Mouse (Mus musculus) liver, embryonic 14.5 days (tissue): ENCODE measurements at regions not wholly inside any gene's neighbourhood (a gene's known extent, or its start where the extent isn't known, plus 50 kb on each side); places are given as distances from the start of the nearest gene placed in this dataset.

Experiments
- ATAC-seq: fragments of 200-750 bp; cut with Nextera tagmentation; 2 replicates; pipeline ENCODE4 v1.8.0; 2017; ENCODE audit warnings: moderate number of reproducible peaks, mild to moderate bottlenecking, moderate library complexity; ENCODE audit not compliant: insufficient read depth
- DNase-seq, 3 experiments: peaks; one replicate each; pipeline ENCODE4 v3.0.0-alpha.2; 2012 to 2013; ENCODE audit warnings: low read depth in 3 of 3, low spot score in 3 of 3
- H3K27ac ChIP-seq: fragments of 300-500 bp; sonication (generic); 2 replicates; pipeline ENCODE4 v1.5.1; 2014; ENCODE audit warnings: moderate library complexity, mild to moderate bottlenecking, control low read depth, inconsistent platforms
- H3K27me3 ChIP-seq: fragments of 300-500 bp; sonication (generic); 2 replicates; pipeline ENCODE4 v1.6.1; 2014; ENCODE audit warnings: mild to moderate bottlenecking, low read length, moderate library complexity; ENCODE audit not compliant: control insufficient read depth, insufficient read depth
- H3K36me3 ChIP-seq: fragments of 300-500 bp; sonication (generic); replicated peaks from 2 replicates; pipeline ENCODE4 v1.6.1; 2014; ENCODE audit warnings: low read depth; ENCODE audit not compliant: control insufficient read depth, insufficient read depth
- H3K4me1 ChIP-seq, 2 experiments: fragments of 200-500 bp in 1 of 2; fragments of 300-500 bp in 1 of 2; sonication (generic) in 1 of 2; replicated peaks; 2 replicates each; pipeline ENCODE4 v1.6.1; 2012 to 2014; ENCODE audit warnings: antibody characterized with exemption in 1 of 2, inconsistent platforms in 1 of 2, low read length in 1 of 2; ENCODE audit not compliant: control insufficient read depth in 2 of 2, insufficient read depth in 2 of 2
- H3K4me2 ChIP-seq: fragments of 300-500 bp; sonication (generic); 2 replicates; pipeline ENCODE4 v1.6.1; 2014; ENCODE audit warnings: low read depth, mild to moderate bottlenecking, control low read depth, moderate library complexity
- H3K4me3 ChIP-seq, 2 experiments: fragments of 200-500 bp in 1 of 2; fragments of 300-500 bp in 1 of 2; sonication (generic) in 1 of 2; 2 replicates each; pipeline ENCODE4 v1.5.1; 2012 to 2014; ENCODE audit warnings: low read depth in 2 of 2, low read length in 2 of 2, mild to moderate bottlenecking in 2 of 2, control low read depth in 1 of 2, inconsistent platforms in 1 of 2, moderate library complexity in 1 of 2; ENCODE audit not compliant: insufficient read depth in 1 of 2
- H3K9ac ChIP-seq: fragments of 300-500 bp; sonication (generic); replicated peaks from 2 replicates; pipeline ENCODE4 v1.6.1; 2014; ENCODE audit warnings: mild to moderate bottlenecking, control low read depth, moderate library complexity
- H3K9me3 ChIP-seq: fragments of 300-500 bp; sonication (generic); 2 replicates; pipeline ENCODE4 v1.6.1; 2016; ENCODE audit warnings: low read length, mixed read lengths; ENCODE audit not compliant: control insufficient read depth
- CTCF ChIP-seq: IDR thresholded peaks from 2 replicates; pipeline ENCODE4 v1.5.1; 2016; ENCODE audit warnings: antibody characterized with exemption, low read depth, control low read depth
- EP300 ChIP-seq: IDR thresholded peaks from 2 replicates; pipeline ENCODE4 v1.6.1; 2016; ENCODE audit warnings: antibody characterized with exemption, low read depth
- WGBS: fragments of 180-500 bp; shearing (Covaris S2); extraction: QIAGEN DNeasy Blood & Tissue Kit; methylation state at CpG from one replicate; pipeline ENCODE4 v1.1.7; 2014; ENCODE audit not compliant: insufficient replicate concordance; 5-methylcytosine and 5-hydroxymethylcytosine counted together

- no peak overlapping the region for H3K9ac ChIP-seq
- H3K27ac ChIP-seq, result no peak overlapping the region
- no peaks in the 10 kb centered on the region for H3K36me3 ChIP-seq
- ATAC-seq, result no peak
- no peak overlapping the region for H3K4me2 ChIP-seq
- H3K4me1 ChIP-seq, result no peaks in the 10 kb centered on the region
- TF ChIP-seq CTCF, result no peak
- H3K4me3 ChIP-seq, result no peak overlapping the region
- WGBS, result 57% methylated on average over 5 of the region's 5 CpGs
- H3K9me3 ChIP-seq, result no peaks in the 10 kb centered on the region
- H3K27me3 ChIP-seq, result no peaks in the 10 kb centered on the region
- no peak for DNase-seq
Measured at GRCm38 (mm10) chr1:194109172-194110071, 508.6 kb upstream of the Plxna2 start.

DNA sequence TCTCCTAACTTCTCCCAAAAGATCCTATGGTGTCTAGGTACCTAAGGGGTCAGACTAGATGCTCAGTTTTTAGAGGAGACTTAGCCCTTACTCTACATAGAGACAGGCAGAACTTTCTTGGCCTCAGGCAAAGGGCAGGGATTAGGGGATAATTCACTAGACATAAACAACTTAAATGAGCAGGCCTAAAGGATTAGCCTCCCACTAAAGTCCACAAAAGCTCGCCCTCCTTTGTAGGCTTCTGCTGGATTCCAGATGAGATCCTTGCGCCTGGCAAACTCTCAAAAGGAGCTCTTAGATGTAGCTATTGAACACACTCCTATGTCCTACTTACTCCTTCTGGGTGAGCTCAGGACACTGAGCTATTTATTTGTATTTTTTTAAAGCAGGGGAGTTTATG, 509.9 kb upstream of the Plxna2 start:
- 28% methylated on average over 2 of the region's 2 CpGs for WGBS
- DNase-seq, result no peak
- H3K27ac ChIP-seq, result no peak overlapping the region
- no peak for TF ChIP-seq CTCF
- no peak for TF ChIP-seq EP300
- no peak overlapping the region for H3K9ac ChIP-seq
- no peak for ATAC-seq
- H3K4me3 ChIP-seq, result no peak overlapping the region
- no peaks in the 10 kb centered on the region for H3K4me1 ChIP-seq
- H3K9me3 ChIP-seq, result no peaks in the 10 kb centered on the region
- H3K36me3 ChIP-seq, result no peaks in the 10 kb centered on the region
- H3K27me3 ChIP-seq, result no peaks in the 10 kb centered on the region
- no peak overlapping the region for H3K4me2 ChIP-seq

- ATAC-seq (no peak), DNase-seq (no peak)
- H3K27me3 ChIP-seq, result no peaks in the 10 kb centered on the region
- no peaks in the 10 kb centered on the region for H3K4me1 ChIP-seq
- H3K36me3 ChIP-seq, result no peaks in the 10 kb centered on the region
- no peak overlapping the region for H3K4me3 ChIP-seq
- H3K4me2 ChIP-seq, result no peak overlapping the region
- H3K9ac ChIP-seq, result no peak overlapping the region
- TF ChIP-seq CTCF (no peak), EP300 (no peak)
- WGBS, result 52% methylated on average over 3 of the region's 3 CpGs
- H3K27ac ChIP-seq, result no peak overlapping the region
- H3K9me3 ChIP-seq, result no peaks in the 10 kb centered on the region
Measured at GRCm38 (mm10) chr1:194107271-194107938, 510.6 kb upstream of the Plxna2 start.

DNA sequence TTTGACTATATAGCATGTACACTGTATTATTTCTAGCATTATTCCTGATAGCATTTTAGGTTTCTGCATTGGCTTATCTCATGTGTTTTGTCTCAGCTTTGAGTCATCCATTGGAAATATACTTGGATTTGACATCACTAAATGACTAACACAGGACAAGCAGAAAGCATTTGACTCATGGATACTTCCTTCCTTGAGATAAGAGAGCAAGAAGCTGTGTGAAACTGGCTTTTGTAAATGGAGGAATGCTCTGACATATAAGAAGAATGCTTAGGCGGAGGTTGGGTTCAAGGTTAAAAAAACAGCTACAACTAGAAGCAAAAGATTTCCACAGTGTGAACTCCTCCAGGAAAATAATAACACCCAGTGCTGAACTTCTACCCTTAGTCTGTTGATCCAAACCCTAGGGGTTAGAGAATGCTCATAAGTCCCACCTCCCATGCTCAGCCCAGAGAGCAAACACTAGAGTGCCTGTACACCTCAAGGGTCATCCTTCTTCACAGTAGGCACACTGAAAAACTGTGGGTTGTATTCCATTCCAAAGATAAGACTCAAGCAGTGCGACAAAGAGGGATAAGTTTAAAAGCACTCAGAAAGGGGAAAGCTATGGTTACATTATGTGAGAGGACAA, 528.0 kb upstream of the Plxna2 start:
- Histone ChIP-seq H3K27me3 (no peaks in the 10 kb centered on the region), H3K36me3 (no peaks in the 10 kb centered on the region), H3K4me2 (no peak overlapping the region), H3K9me3 (no peaks in the 10 kb centered on the region), H3K4me1 (no peaks in the 10 kb centered on the region), H3K4me3 (no peak overlapping the region), H3K9ac (no peak overlapping the region), H3K27ac (no peak overlapping the region)
- WGBS, result 52% methylated on average over 2 of the region's 2 CpGs
- no peak for TF ChIP-seq CTCF
- no peak for TF ChIP-seq EP300
- DNase-seq (no peak), ATAC-seq (no peak)

- Histone ChIP-seq H3K9me3 (no peaks in the 10 kb centered on the region), H3K4me1 (no peaks in the 10 kb centered on the region), H3K4me2 (no peak overlapping the region), H3K27me3 (no peaks in the 10 kb centered on the region), H3K4me3 (no peak overlapping the region), H3K9ac (no peak overlapping the region), H3K36me3 (no peaks in the 10 kb centered on the region), H3K27ac (no peak overlapping the region)
- 61% methylated on average over 5 of the region's 5 CpGs for WGBS
- TF ChIP-seq CTCF, result no peak
- TF ChIP-seq EP300, result no peak
- ATAC-seq (no peak), DNase-seq (no peak)
Measured at GRCm38 (mm10) chr1:194058512-194058911, 559.5 kb upstream of the Plxna2 start.
